Mouse (Mus musculus) midbrain, embryonic 11.5 days (tissue): ENCODE measurements around the gene Tlcd1. TPM values are rescaled to one million over a fixed set of nuclear protein-coding genes. Genes with fewer than 3 reads are reported as not detected.
A peak's percentile ranks its signal among the peaks of the same experiment; 100 is the strongest.

ENCODE experiments used
- ATAC-seq: fragments of 200-750 bp; cut with Nextera tagmentation; 2 replicates; pipeline ENCODE4 v1.8.0; 2017; ENCODE audit warnings: moderate TSS enrichment, moderate library complexity; ENCODE audit not compliant: low FRiP score
- DNase-seq: peaks from one replicate; pipeline ENCODE4 v3.0.0; 2015; ENCODE audit warnings: low spot score; ENCODE audit errors: missing footprints
- H3K27ac ChIP-seq: fragments of 300-500 bp; sonication (generic); 2 replicates; pipeline ENCODE4 v1.5.1; 2014; ENCODE audit warnings: low read depth, low read length
- H3K27me3 ChIP-seq: fragments of 300-500 bp; sonication (generic); 2 replicates; pipeline ENCODE4 v1.6.1; 2014; ENCODE audit warnings: mild to moderate bottlenecking, low read length, moderate library complexity, mixed read lengths; ENCODE audit not compliant: control insufficient read depth, insufficient read depth
- H3K36me3 ChIP-seq: fragments of 300-500 bp; sonication (generic); 2 replicates; pipeline ENCODE4 v1.6.1; 2014; ENCODE audit warnings: mild to moderate bottlenecking, low read length, moderate library complexity, mixed read lengths; ENCODE audit not compliant: control insufficient read depth, insufficient read depth
- H3K4me1 ChIP-seq: fragments of 300-500 bp; sonication (generic); 2 replicates; pipeline ENCODE4 v1.6.1; 2014; ENCODE audit warnings: low read length; ENCODE audit not compliant: control insufficient read depth, insufficient read depth
- H3K4me2 ChIP-seq: fragments of 300-500 bp; sonication (generic); 2 replicates; pipeline ENCODE4 v1.6.1; 2014; ENCODE audit warnings: mild to moderate bottlenecking, moderate library complexity
- H3K4me3 ChIP-seq: fragments of 300-500 bp; sonication (generic); 2 replicates; pipeline ENCODE4 v1.5.1; 2014; ENCODE audit warnings: low read depth, low read length
- H3K9ac ChIP-seq: fragments of 300-500 bp; sonication (generic); 2 replicates; pipeline ENCODE4 v1.6.1; 2014; ENCODE audit warnings: low read length
- H3K9me3 ChIP-seq: fragments of 300-500 bp; sonication (generic); 2 replicates; pipeline ENCODE4 v1.6.1; 2016; ENCODE audit warnings: low read length; ENCODE audit not compliant: control insufficient read depth
- WGBS: fragments of 180-500 bp; shearing (Covaris S2); extraction: QIAGEN DNeasy Blood & Tissue Kit; methylation state at CpG from one replicate; pipeline ENCODE4 v1.1.7; 2014; 5-methylcytosine and 5-hydroxymethylcytosine counted together
- polyA plus RNA-seq: library from polyadenylated mRNA; unstranded; fragments of >200 nt; fragmentation: Nextera tagmentation; extraction: Ambion mirVana; gene quantifications from 2 replicates; pipeline ENCODE4 v1.2.1, GENCODE M21; 2014

Tlcd1 gene
- polyA plus RNA-seq, 1 experiment from 2014 or later: 7.9 TPM

DNA sequence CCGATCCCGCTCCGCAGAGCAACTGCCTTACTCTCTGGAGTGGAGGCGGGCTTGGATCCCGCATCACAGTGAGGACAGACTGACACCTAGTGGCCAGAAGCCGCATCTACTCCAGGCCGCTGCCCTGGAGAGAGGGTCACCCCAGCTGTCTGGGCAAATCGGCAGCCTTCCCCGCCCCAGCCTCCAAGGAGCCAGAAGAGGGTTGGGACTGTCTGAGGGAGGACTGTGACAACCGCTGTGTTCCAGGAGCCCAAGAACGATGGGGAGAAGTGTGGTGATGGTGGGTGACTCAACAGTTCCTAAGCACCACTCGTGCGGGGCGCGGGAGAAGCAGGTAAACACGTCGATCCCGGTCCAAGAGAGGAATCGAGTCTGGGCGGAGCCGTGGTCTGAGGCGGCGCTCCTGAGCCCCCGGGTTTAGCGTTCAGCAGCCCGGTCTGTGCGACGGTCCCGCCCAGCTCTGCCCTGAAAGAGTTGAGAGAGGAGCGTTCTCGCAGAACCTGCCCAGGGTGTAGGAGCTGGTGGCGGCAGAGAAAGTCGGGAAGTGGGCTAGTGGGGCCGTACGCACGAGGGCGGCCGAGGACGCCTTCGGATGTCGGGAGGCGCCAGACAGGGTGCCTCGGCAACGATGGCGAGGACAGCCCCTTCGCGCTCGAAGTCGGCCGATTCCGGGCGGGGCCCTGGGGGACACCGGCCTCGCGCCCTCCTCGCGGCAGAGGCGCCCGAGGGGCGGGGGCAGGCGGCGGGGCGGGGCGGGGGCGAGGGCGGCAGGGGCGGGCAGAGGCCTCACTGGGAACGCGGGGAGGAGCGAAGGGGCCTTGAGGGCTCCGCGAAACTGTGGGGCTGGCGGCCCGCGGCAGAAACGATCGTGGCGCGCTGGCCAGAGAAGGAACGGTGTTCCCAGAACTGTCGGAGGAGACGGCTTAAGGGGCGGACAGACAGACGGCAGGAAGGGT is 1.7 kb downstream of the Tlcd1 start:
- Histone ChIP-seq H3K4me1 (peaks cover 45% of the 10 kb centered on the region), H3K9ac (peak overlapping the region; percentile 71), H3K36me3 (peaks cover 13% of the 10 kb centered on the region), H3K27ac (peak overlapping the region; percentile 91), H3K27me3 (no peaks in the 10 kb centered on the region), H3K4me3 (peak overlapping the region; percentile 60), H3K9me3 (no peaks in the 10 kb centered on the region), H3K4me2 (peak overlapping the region; percentile 86)
- DNase-seq (peak; percentile 99), ATAC-seq (peak; percentile 85)
- WGBS: under 1% methylated on average over 72 of the region's 84 CpGs

DNA sequence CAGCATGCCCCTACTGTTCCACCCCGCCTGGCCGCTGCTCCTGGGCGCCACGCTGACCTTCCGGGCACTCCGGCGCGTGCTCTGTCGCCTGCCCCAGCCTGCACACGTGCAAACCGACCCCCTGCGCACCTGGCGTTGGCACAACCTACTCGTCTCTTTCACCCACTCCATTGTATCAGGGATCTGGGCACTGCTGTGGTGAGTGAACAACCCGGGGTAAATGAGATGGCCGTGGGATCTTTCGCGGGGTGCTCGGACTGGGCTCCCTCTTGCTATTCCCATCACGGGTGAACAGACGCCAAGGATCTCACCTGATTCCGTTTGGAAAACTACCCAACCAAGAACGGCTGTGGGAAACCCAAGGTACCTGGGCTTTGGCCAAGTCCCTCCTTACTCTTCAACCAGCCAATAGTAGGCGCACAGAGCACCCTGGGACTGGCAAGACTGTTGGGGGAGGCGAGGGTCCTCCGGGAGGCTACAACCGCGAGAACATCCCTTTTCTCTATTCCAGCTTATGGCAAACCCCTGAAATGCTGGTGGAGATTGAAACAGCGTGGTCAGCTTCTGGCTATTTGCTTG is 2.4 kb downstream of the Tlcd1 start:
- H3K4me1 ChIP-seq: peaks cover 45% of the 10 kb centered on the region

DNA sequence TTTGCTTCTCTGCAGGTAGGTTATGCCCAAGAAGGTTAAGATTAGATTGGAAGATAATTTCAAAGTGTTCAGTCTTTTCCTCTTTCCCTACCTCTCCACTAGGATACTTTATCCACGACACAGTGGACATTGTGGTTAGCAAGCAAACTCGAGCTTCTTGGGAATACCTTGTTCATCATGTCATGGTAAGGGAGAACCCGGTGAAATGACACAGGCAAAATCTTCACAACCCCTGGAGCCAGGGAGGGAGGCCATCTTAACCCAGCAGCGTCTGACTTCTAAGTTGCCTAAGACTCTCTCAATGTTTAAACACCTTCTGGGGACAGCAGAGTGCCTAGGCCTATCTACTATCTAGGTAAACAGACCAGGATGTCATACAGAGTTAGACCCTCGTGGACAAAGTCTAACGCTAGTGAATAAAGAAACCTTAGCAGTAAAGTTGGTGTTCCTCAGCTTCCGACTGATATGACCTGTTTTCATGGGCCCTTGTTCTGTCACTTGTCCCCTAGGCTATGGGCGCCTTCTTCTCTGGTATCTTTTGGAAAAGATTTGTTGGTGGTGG is 3.0 kb downstream of the Tlcd1 start:
- Histone ChIP-seq H3K9me3 (no peaks in the 10 kb centered on the region), H3K27me3 (no peaks in the 10 kb centered on the region), H3K9ac (peak overlapping the region; percentile 71), H3K4me3 (peak overlapping the region; percentile 60), H3K36me3 (peaks cover 13% of the 10 kb centered on the region), H3K4me2 (peak overlapping the region; percentile 86), H3K27ac (no peak overlapping the region; the same call in 1 of the 2 replicates), H3K4me1 (peaks cover 45% of the 10 kb centered on the region)
- ATAC-seq (no peak), DNase-seq (peak; percentile 91)
- 40% methylated on average over 8 of the region's 8 CpGs for WGBS

More for the DNA sequence above, 2.4 kb downstream of the Tlcd1 start:
- peak overlapping the region; percentile 91 for H3K27ac ChIP-seq
- no peaks in the 10 kb centered on the region for H3K27me3 ChIP-seq
- peak overlapping the region; percentile 71 for H3K9ac ChIP-seq
- peak; percentile 10; the same call in 1 of the 2 replicates for ATAC-seq
- no peaks in the 10 kb centered on the region for H3K9me3 ChIP-seq
- H3K4me3 ChIP-seq: peak overlapping the region; percentile 60
- peaks cover 13% of the 10 kb centered on the region for H3K36me3 ChIP-seq
- H3K4me2 ChIP-seq: peak overlapping the region; percentile 86
- 3% methylated on average over 28 of the region's 29 CpGs for WGBS
- DNase-seq: peak; percentile 94

DNA sequence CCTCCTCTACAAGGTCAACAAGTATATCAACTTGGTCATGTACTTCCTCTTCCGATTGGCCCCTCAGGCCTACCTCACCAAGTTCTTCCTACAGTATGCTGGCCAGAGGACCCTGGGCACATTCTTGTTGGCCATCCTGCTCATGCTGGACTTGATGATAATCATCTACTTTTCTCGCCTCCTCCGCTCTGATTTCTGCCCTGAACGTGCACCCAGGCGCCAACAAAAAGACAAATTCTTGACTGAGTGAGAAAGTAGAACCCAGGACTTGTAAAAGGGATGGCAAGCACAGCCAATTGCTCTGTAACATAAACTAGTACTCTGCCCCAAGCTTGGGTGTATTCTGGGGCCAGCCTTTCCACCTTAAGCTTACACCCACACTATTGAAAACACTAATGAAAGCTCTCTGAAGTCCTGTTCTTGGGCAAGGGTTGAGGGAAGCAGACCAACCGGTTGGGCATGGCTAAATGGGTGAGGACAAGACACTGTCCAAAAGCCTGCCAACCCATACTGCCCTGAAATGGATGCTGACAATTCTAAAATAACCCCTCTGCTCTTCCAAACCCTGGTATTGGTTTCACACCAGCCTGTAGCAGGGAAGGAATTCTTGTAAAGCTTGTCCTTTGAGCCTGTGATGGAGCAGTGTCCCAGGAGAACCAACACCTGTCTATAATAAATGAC is 3.7 kb downstream of the Tlcd1 start:
- no peak overlapping the region for H3K4me2 ChIP-seq
- no peak overlapping the region for H3K9ac ChIP-seq

DNA sequence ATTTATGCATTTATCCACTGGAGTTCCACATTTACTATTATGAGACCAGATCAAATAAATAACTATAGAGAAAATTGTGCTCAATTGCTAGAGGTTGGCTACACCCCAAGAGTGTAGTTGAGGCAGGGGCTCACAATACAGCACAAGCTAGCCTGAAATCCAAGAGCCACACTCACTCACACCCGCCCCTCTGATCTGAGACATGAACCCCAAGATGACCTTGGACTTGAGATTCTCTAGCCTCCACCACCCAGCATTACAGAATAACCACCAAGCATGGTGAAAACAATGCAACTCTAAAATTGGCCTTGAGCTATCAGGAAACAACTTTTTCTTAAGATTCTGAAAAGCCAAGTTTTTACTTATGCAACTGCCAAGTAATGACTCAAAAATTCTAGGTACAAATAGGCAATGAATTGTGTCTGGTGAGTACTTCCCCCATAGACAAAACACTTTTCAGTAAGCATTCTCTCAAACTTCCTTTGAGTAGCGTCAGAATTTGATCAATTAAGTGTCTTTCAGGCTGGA is 5.4 kb downstream of the Tlcd1 start:
- H3K4me1 ChIP-seq: peaks cover 39% of the 10 kb centered on the region
- 50% methylated on average over 2 of the region's 2 CpGs for WGBS

More for the DNA sequence above, 3.7 kb downstream of the Tlcd1 start:
- Histone ChIP-seq H3K4me3 (no peak overlapping the region), H3K9me3 (no peaks in the 10 kb centered on the region), H3K36me3 (peaks cover 13% of the 10 kb centered on the region), H3K27ac (no peak overlapping the region), H3K27me3 (no peaks in the 10 kb centered on the region), H3K4me1 (peaks cover 45% of the 10 kb centered on the region)
- no peak for DNase-seq
- 83% methylated on average over 6 of the region's 6 CpGs for WGBS
- ATAC-seq: no peak

DNA sequence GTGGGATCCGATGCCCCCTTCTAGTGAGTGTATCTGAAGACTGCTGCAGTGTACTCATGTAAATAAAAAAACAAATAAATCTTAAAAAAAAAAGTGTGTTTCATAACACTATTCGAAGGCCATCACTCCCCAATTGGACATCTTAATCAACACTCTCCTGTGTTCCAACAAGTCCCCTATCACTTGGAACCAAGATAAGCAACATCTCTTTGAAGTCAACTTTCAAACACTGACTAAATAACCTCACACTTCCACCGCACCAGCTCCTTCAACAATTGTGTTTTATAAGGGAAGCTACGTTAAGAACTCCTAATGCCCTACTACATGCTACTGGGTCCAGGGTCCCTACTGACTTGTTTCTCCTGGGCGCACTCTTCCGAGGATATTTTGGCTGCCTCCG is 5.9 kb downstream of the Tlcd1 start:
- Histone ChIP-seq H3K4me3 (peak overlapping the region; percentile 94), H3K4me2 (peak overlapping the region; percentile 77), H3K27ac (no peak overlapping the region), H3K27me3 (no peaks in the 10 kb centered on the region), H3K36me3 (peaks cover 13% of the 10 kb centered on the region), H3K4me1 (peaks cover 34% of the 10 kb centered on the region), H3K9me3 (no peaks in the 10 kb centered on the region), H3K9ac (peak overlapping the region; percentile 95)
- 12% methylated on average over 7 of the region's 7 CpGs for WGBS
- no peak for DNase-seq
- ATAC-seq: no peak

More for the DNA sequence above, 5.4 kb downstream of the Tlcd1 start:
- peak overlapping the region; percentile 95; the same call in 1 of the 2 replicates for H3K9ac ChIP-seq
- no peaks in the 10 kb centered on the region for H3K27me3 ChIP-seq
- H3K27ac ChIP-seq: no peak overlapping the region
- peak overlapping the region; percentile 94 for H3K4me3 ChIP-seq
- H3K9me3 ChIP-seq: no peaks in the 10 kb centered on the region
- ATAC-seq: no peak
- DNase-seq: no peak
- peaks cover 13% of the 10 kb centered on the region for H3K36me3 ChIP-seq
- peak overlapping the region; percentile 77 for H3K4me2 ChIP-seq

DNA sequence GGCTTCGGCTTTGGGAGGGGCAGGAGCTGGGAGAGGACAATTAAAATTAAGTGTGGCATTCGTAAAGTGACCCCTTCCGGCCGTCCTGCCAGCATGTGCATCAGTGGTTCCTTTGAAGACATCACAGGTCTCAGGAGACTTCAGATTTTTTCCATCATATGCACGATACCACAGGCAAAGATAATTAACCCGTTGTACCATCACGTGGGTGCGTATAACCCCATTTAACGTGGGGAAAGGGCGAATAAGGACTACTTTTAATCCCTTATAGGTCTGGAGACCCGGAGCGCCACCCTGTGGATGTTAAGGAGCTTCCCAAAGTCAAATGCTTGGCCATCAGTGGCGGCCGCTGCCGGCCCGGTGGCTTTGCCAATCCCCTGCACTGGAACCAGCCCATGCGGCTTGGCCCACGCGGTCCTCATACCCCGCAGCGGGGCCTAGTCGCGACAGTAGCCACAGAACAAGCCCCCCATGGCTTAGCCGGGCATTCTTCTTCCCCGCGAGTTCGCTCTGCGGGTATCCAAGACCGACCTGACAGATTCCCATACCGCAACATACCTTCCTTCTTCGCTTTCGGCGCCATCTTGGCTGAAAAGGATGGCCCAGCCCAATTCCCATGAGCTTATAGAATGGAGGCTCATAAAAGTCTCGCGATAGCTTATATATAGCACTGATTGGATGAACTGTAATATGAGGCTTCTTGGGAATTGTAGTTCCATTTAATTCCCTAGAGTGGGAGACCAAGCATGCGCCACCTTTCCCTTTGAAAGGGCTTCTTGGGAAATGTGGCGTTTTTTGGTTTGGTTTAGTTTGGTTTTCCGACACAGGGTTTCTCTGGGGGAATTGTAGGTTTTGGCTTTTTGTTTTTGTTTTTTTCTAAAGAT is 6.7 kb downstream of the Tlcd1 start, which contains the start of gene Rpl23a:
TSS of gene Rpl23a (minus strand) at position 624 of the 884 bp plus-strand sequence.
- ATAC-seq (peak; percentile 91), DNase-seq (peak; percentile 98)
- Histone ChIP-seq H3K9me3 (no peaks in the 10 kb centered on the region), H3K4me2 (peak within 1 kb of the TSS; percentile 77), H3K36me3 (peaks cover 13% of the 10 kb centered on the region), H3K4me1 (peaks cover 34% of the 10 kb centered on the region), H3K27me3 (no peaks in the 10 kb centered on the region), H3K9ac (peak within 1 kb of the TSS; percentile 95), H3K4me3 (peak within 1 kb of the TSS; percentile 94), H3K27ac (peak within 1 kb of the TSS; percentile 91)
- WGBS: under 1% methylated on average over 38 of the region's 38 CpGs
